Mouse (Mus musculus) testis, adult 2 months (tissue): ENCODE measurements at regions not wholly inside any gene's neighbourhood (a gene's known extent, or its start where the extent isn't known, plus 50 kb on each side); places are given as distances from the start of the nearest gene placed in this dataset.

Source experiments
- H3K27ac ChIP-seq: fragments of 200-500 bp; 2 replicates; pipeline ENCODE4 v1.5.1; 2012; ENCODE audit warnings: low read depth, low read length; ENCODE audit not compliant: control insufficient read depth, insufficient read depth
- H3K27me3 ChIP-seq: fragments of 200-500 bp; 2 replicates; pipeline ENCODE4 v1.6.1; 2012; ENCODE audit warnings: mild to moderate bottlenecking, low read length, moderate library complexity; ENCODE audit not compliant: control insufficient read depth, insufficient read depth
- H3K36me3 ChIP-seq: fragments of 200-500 bp; 2 replicates; pipeline ENCODE4 v1.6.1; 2012; ENCODE audit warnings: mild to moderate bottlenecking, low read length; ENCODE audit not compliant: control insufficient read depth, insufficient read depth
- H3K4me1 ChIP-seq: fragments of 200-500 bp; 2 replicates; pipeline ENCODE4 v1.6.1; 2012; ENCODE audit warnings: low read length; ENCODE audit not compliant: control insufficient read depth, insufficient read depth
- H3K4me3 ChIP-seq: fragments of 200-500 bp; 2 replicates; pipeline ENCODE4 v1.5.1; 2012; ENCODE audit warnings: low read depth, mild to moderate bottlenecking, low read length, moderate library complexity, mixed read lengths; ENCODE audit not compliant: control insufficient read depth
- CTCF ChIP-seq: fragments of 200-500 bp; IDR thresholded peaks from 2 replicates; pipeline ENCODE4 v1.5.1; 2012; ENCODE audit warnings: low read depth, mild to moderate bottlenecking, inconsistent platforms, low read length, moderate library complexity; ENCODE audit not compliant: control insufficient read depth, insufficient read depth, insufficient replicate concordance
- POLR2A ChIP-seq: fragments of 200-500 bp; IDR thresholded peaks from 2 replicates; pipeline ENCODE4 v1.6.1; 2012; ENCODE audit warnings: low read depth, mild to moderate bottlenecking, inconsistent platforms, low read length, moderate library complexity; ENCODE audit not compliant: control insufficient read depth

DNA sequence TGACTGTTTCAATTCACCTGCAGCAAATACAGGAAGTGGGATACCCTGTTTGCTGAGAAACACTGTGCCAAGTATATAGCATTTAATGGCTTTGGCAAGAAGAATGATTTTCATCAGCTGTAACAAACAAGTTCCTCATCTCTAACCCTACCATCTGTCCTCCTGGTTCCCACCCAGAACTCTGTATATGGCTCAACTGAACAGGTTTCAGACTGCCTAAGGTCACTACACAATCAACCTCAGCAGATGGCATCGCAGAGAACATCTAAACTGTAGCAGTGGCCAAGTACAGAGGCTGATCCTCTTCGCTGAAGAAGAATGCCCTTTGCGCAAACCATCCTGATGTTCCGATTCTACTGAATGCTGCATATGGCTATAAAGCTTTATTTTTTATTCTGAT is 668.8 kb upstream of the Foxg1 start:
- H3K4me3 ChIP-seq, result no peak overlapping the region
- no peaks in the 10 kb centered on the region for H3K27me3 ChIP-seq
- H3K4me1 ChIP-seq, result no peaks in the 10 kb centered on the region
- no peak overlapping the region for H3K27ac ChIP-seq
- TF ChIP-seq POLR2A (no peak), CTCF (no peak)
- H3K36me3 ChIP-seq, result no peaks in the 10 kb centered on the region

- Histone ChIP-seq H3K27ac (no peak overlapping the region), H3K4me1 (no peaks in the 10 kb centered on the region), H3K36me3 (no peaks in the 10 kb centered on the region), H3K27me3 (no peaks in the 10 kb centered on the region), H3K4me3 (no peak overlapping the region)
- no peak for TF ChIP-seq POLR2A
- TF ChIP-seq CTCF, result no peak
Observed at GRCm38 (mm10) chr12:48729851-48730250, 652.6 kb upstream of the Foxg1 start.

- H3K4me1 ChIP-seq, result no peaks in the 10 kb centered on the region
- H3K4me3 ChIP-seq, result no peak overlapping the region
- no peaks in the 10 kb centered on the region for H3K36me3 ChIP-seq
- H3K27me3 ChIP-seq, result no peaks in the 10 kb centered on the region
- no peak overlapping the region for H3K27ac ChIP-seq
- TF ChIP-seq CTCF, result no peak
- no peak for TF ChIP-seq POLR2A
Observed at GRCm38 (mm10) chr12:48758805-48759396, 623.6 kb upstream of the Foxg1 start.
